Mouse (Mus musculus) heart, postnatal 14 days (tissue): Measurements from ENCODE around the gene Thap11. TPM values are rescaled to one million over a fixed set of nuclear protein-coding genes. Genes with fewer than 3 reads are reported as not detected.

Source experiments
- DNase-seq, 2 experiments: peaks; one replicate each; pipeline ENCODE4 v3.0.0; 2021 to 2022
- intact Hi-C: fragments of 180-260 bp; cut with DNase I; formaldehyde crosslinking; loops from one replicate; pipeline ENCODE4 v1.15.1; 2025
- total RNA-seq, 2 experiments: library from RNA; stranded (reverse); gene quantifications; 2 replicates each; pipeline ENCODE4 v1.2.3; 2021

Gene Thap11
- total RNA-seq, 2 experiments from 2014 or later = 27.5 to 29.1 TPM

DNA sequence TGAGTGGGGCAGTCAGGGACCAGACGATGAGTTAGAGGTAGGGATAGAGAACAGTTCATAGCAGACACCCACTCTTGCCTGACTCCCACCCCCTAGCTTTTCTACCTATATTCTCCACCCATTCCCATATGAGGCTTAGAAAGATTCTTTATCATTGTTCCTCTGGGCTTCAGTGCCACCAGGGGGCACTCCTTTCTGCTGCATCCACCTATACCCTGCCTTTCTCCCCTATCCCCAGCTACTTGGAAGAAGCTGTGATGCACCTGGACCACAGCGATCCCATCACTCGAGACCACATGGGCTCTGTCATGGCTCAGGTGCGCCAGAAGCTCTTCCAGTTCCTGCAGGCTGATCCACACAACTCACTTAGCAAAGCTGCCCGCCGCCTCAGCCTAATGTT lies 37.5 kb downstream of the Thap11 start:
- DNase-seq = no peak
- intact Hi-C loops = loop anchor here (5.0 kb wide), 1 partner anchor 35 kb away; the partner anchor contains the start of gene Thap11

DNA sequence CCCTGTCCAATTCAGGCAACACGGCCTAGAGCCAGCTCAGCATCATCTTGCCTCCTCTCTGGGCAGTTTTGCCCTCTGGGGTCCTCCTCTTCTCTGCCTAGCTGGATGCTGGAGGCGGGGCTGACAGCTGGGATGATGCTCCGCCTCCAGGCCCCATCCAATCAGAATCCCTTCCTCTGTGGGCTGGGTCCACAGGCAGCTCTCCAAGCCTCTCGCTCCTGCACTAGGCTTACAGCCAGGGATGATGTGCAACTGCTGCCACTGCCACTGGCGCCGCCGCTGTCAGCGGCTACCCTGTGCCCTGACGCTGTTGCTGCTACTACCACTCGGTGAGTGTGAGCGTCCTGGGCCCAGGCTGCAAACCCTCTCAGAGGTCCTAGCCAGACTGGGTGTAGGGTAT lies 38.4 kb downstream of the Thap11 start, which contains the start of gene Nrn1l:
Nrn1l (plus strand) TSS at position 229 of the 400 bp plus-strand sequence.
- peak; percentile 69 to 84 for DNase-seq
- intact Hi-C loops = loop anchor here (5.0 kb wide), 1 partner anchor 36 kb away; the partner anchor contains the start of gene Thap11

DNA sequence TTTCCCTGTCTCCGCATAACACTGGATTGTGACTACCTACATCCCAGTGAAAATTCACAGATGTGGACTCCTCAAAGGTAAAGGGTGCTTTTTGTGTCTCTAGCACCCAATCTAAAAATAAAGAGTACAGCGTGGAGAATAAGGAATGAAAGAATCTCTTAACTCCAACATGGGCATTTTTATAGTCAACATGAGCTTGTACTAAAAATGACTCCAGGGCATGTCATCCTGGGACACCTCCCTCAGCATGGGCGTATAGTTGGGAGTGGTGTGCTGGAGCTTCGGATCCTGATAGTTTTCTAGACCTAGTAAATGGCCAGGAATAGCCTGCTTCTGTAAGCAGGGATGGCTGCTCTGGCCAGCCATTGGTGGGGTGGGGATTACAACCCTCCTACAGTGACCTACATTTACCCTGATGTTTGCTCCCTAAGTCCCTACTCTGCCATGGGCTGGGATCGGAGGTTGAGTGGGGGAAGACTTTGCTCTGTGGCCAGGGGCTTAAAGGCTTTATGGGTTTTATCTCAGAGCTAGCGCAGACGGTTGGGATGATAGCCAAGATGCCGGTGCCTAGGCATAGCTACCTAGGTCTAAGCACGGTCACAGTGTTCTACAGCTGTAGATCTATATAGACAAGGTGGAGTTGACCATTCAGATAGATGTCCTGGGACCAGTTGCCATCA lies 43.0 kb downstream of the Thap11 start:
- intact Hi-C loops = no loop called here
- no peak for DNase-seq

DNA sequence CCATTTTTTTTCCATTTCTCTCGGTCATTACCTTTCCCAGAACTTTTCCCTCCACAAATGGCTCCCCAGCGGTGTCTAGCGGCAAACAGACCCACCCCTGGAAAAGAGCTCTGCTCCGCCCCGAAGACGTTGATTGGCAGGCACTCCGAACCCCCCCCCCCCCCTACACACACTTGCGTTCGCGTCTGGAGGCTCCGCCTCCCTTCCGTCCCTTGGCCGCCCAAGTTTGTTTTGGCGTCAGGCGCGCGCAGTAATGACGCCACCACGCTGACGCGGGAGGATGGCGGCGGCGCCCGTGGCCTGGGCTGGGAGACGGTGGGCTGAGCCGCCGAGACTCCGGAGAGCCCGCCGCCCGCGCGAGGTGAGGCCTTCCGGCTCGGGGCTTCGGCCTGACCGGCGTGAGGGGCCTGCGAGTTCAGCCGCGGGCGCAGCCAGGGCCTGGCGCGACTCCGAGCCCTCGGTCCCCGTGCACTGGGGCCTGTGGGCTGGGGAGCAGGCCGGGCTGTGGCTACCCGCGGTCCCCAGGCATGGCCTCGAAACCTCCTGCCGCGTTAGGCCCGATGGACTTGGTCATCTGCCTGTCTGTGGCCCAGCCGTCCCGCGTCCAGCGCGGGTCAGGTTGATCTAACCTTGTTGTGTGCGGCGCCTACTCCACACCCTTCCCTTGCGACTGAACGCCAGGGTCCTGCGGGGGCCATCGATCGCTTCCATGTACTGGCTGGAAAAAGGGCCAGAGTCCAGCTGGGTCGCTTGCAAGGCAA lies 45.4 kb downstream of the Thap11 start, which contains the start of gene Pskh1:
Pskh1 (plus strand) TSS at position 262 of the 761 bp plus-strand sequence.
- intact Hi-C loops = loop anchor here (2.0 kb wide), 2 partner anchors 46 to 110 kb away; partner anchors contain the start of genes Ddx28 and Thap11
- DNase-seq = peak; percentile 95 to 97

DNA sequence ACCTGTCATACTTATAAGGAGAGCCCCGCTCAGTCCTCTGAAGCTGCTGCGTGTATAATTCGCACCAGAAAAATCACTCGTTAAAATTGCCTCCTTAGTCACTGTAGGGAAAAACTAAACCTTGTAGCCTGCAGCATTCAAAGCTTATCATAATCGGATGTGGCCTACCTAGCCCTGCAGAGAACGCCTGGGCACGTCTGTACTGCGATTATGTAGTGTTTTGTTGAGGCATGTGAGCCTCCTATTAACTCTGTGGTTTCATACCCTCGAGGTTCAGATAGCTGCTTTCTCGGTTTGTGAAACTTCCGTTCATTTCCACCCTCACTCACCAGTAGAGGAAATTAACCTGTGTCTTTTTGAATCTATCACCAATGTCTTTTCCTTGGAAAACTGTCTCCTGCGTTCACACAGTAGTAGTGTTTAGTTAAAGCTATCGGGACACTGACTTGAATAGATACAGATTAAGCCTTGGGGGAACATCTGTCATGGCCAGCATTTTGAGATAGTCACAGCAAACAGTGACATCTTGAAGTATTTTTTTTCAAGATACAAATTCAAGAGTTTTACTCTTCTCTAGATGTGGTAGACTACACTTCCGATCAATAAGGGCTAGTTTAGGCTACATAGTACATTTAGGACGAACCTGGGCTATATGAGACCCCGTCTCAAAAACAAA lies 46.1 kb downstream of the Thap11 start:
- no peak for DNase-seq
- intact Hi-C loops = loop anchor here (2.0 kb wide), 2 partner anchors 46 to 110 kb away; partner anchors contain the start of genes Ddx28 and Thap11

Other genes starting within 250 kb of the Thap11 start
- 10 to 100 TPM; 46.0 to 49.0 TPM for gene Ripor1, start 249.9 kb upstream of the Thap11 start, total RNA-seq
- gene Ctcf, start 218.6 kb upstream of the Thap11 start, total RNA-seq = 10 to 100 TPM; 43.8 to 44.6 TPM
- not detected for gene Agrp, start 217.7 kb upstream of the Thap11 start, total RNA-seq
- 1 to 10 TPM in 1 of 2 experiments, under 1 TPM in 1; 0.69 to 5.7 TPM for gene Carmil2, start 168.9 kb upstream of the Thap11 start, total RNA-seq
- gene Acd, start 154.0 kb upstream of the Thap11 start, total RNA-seq = 10 to 100 TPM; 13.8 to 16.9 TPM
- 1 to 10 TPM; 7.8 to 9.1 TPM for gene Pard6a, start 154.0 kb upstream of the Thap11 start, total RNA-seq
- gene 4933405L10Rik, start 147.5 kb upstream of the Thap11 start, total RNA-seq = not detected
- gene Enkd1, start 146.9 kb upstream of the Thap11 start, total RNA-seq = 1 to 10 TPM; 2.4 to 2.5 TPM
- gene Gfod2, start 96.5 kb upstream of the Thap11 start, total RNA-seq = 1 to 10 TPM; 3.6 to 3.7 TPM
- gene Ranbp10, start 27.8 kb upstream of the Thap11 start, total RNA-seq = 10 to 100 TPM; 23.1 to 24.7 TPM
- gene Tsnaxip1, start 27.4 kb upstream of the Thap11 start, total RNA-seq = under 1 TPM in 1 of 2 experiments, not detected in 1; 0.38 TPM
- gene Cenpt, start 1.9 kb upstream of the Thap11 start, total RNA-seq = 1 to 10 TPM; 3.2 to 4.2 TPM
- 10 to 100 TPM; 27.2 to 34.3 TPM for gene Nutf2, start 5.4 kb downstream of the Thap11 start, total RNA-seq
- gene Edc4, start 25.7 kb downstream of the Thap11 start, total RNA-seq = 10 to 100 TPM; 26.8 to 28.4 TPM
- under 1 TPM in 1 of 2 experiments, not detected in 1; 0.54 TPM for gene Nrn1l, start 38.4 kb downstream of the Thap11 start, total RNA-seq
- 10 to 100 TPM; 16.9 to 17.6 TPM for gene Pskh1, start 45.3 kb downstream of the Thap11 start, total RNA-seq
- gene Ctrl, start 78.7 kb downstream of the Thap11 start, total RNA-seq = under 1 TPM; 0.46 to 0.55 TPM
- gene Psmb10, start 83.3 kb downstream of the Thap11 start, total RNA-seq = 10 to 100 TPM; 57.6 to 66.5 TPM
- 1 to 10 TPM; 1.0 to 1.3 TPM for gene Lcat, start 88.2 kb downstream of the Thap11 start, total RNA-seq
- 10 to 100 TPM; 50.8 to 52.0 TPM for gene Slc12a4, start 111.0 kb downstream of the Thap11 start, total RNA-seq
- gene Dpep3, start 124.3 kb downstream of the Thap11 start, total RNA-seq = not detected
- 1 to 10 TPM; 7.4 to 7.8 TPM for gene Dus2, start 136.2 kb downstream of the Thap11 start, total RNA-seq
- not detected for gene Dpep2nb, start 150.8 kb downstream of the Thap11 start, total RNA-seq
- gene Ddx28, start 156.8 kb downstream of the Thap11 start, total RNA-seq = 1 to 10 TPM; 9.5 to 9.9 TPM
- gene Nfatc3, start 203.7 kb downstream of the Thap11 start, total RNA-seq = 10 to 100 TPM; 22.0 to 29.4 TPM